Mouse (Mus musculus): ENCODE results near the gene Zfp207.
"Not testable (repeated sequence)": the region's sequence is repeated elsewhere in the genome, so short reads cannot be mapped to it uniquely, and the experiment has no call there.

Zfp207 gene

DNA sequence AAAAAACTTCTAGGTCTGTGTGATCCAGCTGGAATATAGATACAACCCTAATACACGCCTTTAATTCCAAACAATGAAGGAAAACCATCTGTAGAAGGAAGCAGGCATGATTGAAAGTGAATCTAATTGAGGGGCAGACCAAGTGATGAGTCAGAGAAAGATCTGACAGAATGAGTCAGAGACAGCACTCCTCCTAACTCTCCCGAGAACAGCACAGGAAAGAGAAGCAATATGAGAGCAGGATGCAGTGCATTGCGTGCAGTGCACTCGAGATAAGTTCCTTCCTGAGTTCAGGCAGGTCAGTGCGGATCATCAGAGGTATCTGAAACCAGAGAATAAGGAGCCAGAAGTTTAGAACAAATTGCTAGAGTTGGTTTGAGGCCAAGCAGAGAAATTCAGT lies 34.0 kb downstream of the Zfp207 start:
- DNase-seq = no peak

DNA sequence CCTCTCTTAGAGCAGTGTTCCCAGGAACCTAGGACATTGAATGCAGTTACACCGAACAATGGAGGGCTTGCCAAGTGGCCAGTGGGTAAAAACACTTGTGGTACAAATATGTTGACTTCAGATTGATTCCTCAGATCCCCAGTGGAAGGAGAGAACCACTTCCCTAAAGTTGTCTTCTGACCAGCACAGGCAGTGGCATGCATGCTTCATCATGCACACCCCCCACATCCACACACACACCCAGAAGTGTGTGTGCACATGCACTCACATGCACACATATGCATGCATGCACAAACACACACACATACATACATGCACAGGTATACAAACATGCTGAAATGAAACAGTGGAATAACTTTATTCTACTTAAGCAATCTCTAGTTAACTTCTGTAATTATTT lies 36.7 kb downstream of the Zfp207 start:
- DNase-seq = no peak

GRCm38 (mm10) chr11:80420202-80420984 lies 37.3 kb downstream of the Zfp207 start:
- DNase-seq = no peak

DNA sequence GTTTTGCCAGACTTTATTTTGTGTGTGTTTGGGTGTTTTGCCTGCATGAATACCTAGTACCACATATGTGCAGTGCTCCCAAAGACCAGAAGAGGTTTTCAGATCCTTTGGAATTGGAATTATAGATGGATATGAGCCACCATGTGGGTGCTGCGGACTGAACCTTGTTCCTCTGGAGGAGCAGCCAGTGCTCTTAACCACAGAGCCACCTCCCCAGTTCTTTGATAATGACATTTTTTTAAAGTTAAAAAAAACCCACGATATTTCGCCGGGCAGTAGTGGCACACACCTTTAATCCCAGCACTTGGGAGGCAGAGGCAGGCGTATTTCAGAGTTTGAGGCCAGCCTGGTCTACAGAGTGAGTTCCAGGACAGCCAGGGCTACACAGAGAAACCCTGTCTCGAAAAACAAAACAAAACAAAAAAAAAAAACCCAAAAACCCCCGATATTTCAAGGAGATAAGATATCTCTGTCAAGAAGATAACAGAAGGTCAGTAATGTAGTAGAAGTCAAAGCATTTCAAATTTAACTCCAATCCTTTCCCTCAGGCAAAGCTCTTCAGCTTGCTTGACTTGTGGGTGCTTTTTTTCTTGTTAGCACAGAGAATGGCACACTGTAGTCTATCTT lies 38.5 kb downstream of the Zfp207 start:
- no peak for DNase-seq

GRCm38 (mm10) chr11:80424691-80425090 lies 41.6 kb downstream of the Zfp207 start:
- DNase-seq = no peak

DNA sequence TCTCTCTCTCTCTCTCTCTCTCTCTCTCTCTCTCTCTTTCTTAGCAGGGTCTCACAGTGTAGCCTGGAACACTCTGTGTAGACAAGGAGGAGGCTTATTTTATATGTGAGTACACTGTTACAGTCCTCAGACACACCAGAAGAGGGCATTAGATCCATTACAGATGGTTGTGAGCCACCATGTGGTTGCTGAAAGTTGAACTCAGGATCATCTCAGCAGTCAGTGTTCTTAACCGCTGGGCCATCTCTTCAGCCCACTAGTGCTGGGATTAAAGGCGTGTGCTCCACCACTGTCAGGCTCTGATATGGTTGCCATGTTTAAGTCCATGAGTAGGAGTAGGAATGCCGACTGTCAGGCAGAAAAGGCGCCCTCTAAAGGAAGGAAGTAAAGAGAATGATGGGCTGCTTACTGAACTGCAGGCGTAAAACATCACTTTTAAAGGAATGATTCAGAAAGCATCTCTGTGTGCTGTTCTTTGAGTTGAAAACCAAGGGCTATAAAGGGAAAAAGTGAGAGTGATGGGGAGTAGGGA lies 42.2 kb downstream of the Zfp207 start:
- DNase-seq = no peak

DNA sequence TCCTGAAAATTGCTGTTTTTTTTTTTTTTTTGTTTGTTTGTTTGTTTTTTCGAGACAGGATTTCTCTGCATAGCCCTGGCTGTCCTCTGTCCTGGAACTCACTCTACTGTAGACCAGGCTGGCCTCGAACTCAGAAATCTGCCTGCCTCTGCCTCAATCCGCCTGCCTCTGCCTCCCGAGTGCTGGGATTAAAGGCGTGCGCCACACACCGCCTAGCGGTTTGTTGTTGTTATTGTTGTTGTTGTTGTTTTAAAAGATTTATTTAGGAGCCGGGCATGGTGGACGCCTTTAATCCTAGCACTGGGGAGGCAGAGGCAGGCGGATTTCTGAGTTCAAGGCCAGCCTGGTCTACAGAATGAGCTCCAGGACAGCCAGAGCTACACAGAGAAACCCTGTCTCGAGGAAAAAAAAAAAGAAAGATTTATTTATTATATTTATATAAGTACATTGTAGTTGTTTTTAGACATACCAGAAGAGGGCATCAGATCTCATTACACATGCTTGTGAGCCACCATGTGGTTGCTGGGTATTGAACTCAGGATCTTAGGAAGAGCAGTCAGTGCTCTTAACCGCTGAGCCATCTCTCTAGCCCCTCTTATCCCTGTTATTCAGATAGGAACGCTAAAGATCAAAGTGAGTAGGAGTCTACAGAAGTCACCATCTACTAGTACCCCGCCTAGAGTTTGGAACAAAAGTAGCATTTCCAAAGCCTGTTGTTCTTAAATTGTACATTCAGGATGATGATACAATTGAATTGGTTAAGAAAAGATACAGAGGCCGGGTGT lies 43.1 kb downstream of the Zfp207 start:
- not testable (repeated sequence) for DNase-seq

- peak; percentile 95 to 98 for DNase-seq
Observed at GRCm38 (mm10) chr11:80428381-80429008, 45.4 kb downstream of the Zfp207 start, which contains the start of gene Psmd11. Gene Psmd11 (plus strand): TSS chr11:80428615.

GRCm38 (mm10) chr11:80429009-80429475 lies 46.0 kb downstream of the Zfp207 start:
- DNase-seq = peak in 1 of 2 experiments; percentile 54

DNA sequence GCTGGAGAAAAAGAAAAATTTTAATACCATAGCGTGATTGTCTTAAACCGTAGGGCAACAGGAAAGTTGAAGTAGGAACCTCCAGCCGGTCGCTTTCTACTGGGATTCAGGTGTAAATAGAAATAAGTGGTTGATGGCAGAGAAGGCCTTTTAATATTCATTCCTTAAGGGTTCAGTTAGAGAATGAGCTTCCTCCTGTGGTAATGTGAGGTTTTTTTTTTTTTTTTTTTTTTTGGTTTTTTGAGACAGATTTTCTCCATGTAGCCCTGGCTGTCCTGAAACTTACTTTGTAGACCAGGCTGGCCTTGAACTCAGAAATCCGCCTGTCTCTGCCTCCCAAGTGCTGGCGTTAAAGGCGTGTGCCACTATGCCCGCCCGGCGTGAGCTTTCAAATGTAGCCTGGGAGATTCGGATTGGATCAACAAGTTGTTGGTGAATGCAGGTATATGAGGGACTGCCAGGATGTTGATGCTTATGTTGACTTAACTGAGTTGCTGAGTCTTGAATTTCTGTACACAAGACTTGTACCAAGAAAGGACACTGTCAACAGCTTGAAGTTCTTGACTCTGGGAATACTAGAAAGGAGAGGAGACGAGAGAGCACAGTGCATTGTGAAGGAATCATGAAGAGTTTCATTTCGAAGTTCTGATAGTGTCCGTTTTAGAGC lies 46.6 kb downstream of the Zfp207 start:
- no peak for DNase-seq

DNA sequence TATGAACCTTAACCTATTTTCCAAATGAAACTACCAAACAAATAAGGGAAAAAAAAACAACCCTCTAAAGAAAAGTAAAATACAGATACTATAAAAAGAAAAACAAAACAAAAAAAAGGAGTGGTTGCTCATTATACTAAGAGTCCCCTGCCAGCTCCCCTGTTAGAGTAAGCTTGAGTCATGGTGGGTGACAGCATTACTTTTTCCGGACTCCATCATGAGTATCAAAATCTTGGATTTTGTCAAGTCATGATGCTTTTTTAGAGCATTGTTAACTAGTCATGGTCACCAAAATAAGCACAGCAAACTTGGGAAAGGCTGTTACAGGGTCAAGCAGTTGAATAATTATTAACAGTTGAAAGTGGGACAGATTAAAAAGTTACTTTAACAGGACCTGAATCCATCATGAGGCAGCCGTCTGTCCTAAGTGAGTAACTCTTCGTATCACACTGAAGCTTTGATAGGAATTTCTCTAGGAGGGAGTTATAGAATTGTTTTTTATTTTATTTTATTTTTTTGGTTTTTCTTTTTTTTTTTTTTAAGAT lies 47.4 kb downstream of the Zfp207 start:
- no peak for DNase-seq

- no peak for DNase-seq
Observed at GRCm38 (mm10) chr11:80446916-80447315, 63.8 kb downstream of the Zfp207 start.

DNA sequence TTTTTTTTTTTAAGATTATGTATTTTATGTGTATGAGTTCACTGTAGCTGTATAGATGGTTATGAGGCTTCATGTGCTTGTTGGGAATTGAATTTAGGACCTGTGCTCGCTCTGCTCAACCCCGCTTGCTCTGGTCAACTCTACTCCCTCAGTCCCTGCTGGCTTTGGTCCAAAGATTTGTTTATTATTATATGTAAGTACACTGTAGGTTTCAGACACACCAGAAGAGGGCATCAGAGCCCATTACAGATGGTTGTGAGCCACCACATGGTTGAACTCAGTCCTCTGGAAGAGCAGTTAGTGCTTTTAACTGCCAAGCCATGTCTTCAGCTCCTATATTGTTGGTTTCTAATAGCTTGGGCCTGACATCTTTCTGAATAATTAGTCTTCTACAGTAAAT lies 66.8 kb downstream of the Zfp207 start:
- no peak for DNase-seq

DNA sequence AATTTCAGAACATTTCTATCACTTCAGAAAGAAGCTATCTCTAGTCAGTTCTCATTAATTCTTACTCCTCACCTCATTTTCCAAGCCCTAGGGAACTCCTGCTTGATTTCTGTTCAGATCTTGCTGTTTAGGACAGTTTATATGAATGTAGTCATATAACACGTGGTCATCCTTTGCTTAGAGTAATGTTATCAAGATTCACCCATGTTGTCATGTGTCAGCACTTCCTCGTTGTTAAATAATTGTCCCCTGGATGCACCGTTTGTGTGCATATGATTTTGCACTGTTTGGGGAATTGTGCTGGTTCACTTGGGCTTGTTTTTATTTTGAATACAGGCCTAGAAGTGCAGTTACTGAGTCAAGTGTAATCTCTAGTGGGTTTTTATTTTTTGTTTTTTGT lies 69.2 kb downstream of the Zfp207 start:
- no peak for DNase-seq

DNA sequence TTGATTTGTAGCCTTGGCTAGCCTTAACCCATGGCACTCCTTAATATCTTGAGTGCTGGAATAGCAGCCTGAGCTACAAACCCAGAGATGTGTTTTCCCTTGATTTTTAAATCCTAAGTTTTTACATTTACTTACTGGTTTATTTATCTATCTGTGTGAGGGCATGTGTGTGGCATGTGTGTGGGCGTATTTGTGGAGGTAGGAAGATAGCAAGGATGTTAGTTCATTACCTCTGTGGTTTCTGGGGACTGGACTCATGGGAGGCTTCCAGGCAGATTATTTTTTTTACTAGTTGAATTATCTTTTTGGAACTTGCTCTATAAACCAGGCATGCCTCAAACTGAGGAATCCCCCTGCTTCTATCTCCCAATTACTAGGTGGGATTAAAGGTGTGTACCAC lies 70.1 kb downstream of the Zfp207 start:
- DNase-seq = no peak

All from cerebellum, postnatal 25 days (tissue).